Mouse (Mus musculus): ENCODE data around the gene Spaar.

- TF ChIP-seq ZC3H11A (IDR thresholded peaks at IDR 0.05; ENCODE audit: borderline replicate concordance, low read depth, low read length) (no peak), CHD2 (IDR thresholded peaks at IDR 0.05; ENCODE audit: low read depth, low read length) (no peak), HCFC1 (IDR thresholded peaks at IDR 0.05; ENCODE audit: borderline replicate concordance, insufficient read depth, low read length) (no peak), MAFK (IDR thresholded peaks at IDR 0.05; ENCODE audit: insufficient read depth, low read depth, low read length) (no peak)
Measured at GRCm38 (mm10) chr4:43738989-43739674, 9.3 kb downstream of the Spaar start.

All from ES-E14 (cell line).